Mouse (Mus musculus): ENCODE measurements at regions not wholly inside any gene's neighbourhood (a gene's known extent, or its start where the extent isn't known, plus 50 kb on each side); places are given as distances from the start of the nearest gene placed in this dataset.

DNA sequence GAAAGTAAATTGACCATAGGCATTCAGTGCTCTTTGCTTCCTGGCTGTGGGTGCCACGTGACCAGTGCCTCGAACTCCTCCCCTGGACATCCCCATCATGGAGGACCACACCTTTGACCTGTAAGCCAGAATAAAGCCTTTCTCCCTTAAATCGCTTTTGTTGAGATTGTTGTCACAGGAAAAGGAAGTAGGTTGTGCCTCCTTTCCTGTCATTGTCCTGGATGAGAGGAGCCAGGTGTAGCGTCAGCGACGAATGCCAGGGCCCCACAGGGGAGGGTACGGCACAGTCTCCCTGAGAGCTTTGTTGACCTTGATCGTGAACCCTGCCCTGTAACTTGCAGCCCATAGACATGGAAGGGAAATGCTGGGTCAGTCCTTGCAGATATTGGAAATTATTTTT lies 952.8 kb downstream of the 4930447A16Rik start:
- Histone ChIP-seq H3K36me3 (ENCODE audit: control insufficient read depth, insufficient read depth, low read length) (no peaks in the 10 kb centered on the region), H3K4me2 (ENCODE audit: low read depth, low read length) (no peak overlapping the region), H3K4me1 (ENCODE audit: control insufficient read depth, insufficient read depth, low read length) (peaks cover 20% of the 10 kb centered on the region), H3K4me3 (ENCODE audit: low read length) (no peak overlapping the region), H3K9me3 (ENCODE audit: control insufficient read depth, low read length) (no peaks in the 10 kb centered on the region), H3K9ac (ENCODE audit: low read depth, low read length) (no peak overlapping the region), H3K27me3 (replicated peaks; ENCODE audit: control insufficient read depth, insufficient read depth, low read length) (no peaks in the 10 kb centered on the region), H3K27ac (ENCODE audit: low read length) (no peak overlapping the region)
- ATAC-seq: no peak
- 59% methylated on average over 8 of the region's 8 CpGs for WGBS

DNA sequence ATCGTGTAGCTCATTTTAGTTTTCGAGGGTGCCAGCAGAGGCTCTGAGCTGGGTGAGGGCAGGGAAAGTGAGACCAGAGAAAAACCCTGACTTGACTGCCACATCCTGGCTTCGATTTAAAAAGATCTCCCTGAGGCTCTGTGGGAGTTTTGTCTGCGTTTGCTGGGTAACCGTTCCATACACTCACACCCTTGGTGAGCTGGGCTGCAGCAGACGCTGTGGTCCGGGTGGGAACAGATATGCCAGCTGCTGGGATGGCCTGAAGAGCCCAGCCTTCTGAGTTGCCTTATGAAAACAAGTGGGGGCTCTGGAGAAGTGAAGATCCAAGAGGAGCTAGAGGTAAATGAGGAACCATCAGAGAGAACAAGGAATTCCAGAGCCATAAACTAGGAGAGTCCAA lies 962.3 kb downstream of the 4930447A16Rik start:
- H3K27me3 ChIP-seq (replicated peaks; ENCODE audit: control insufficient read depth, insufficient read depth, low read length): no peaks in the 10 kb centered on the region
- ATAC-seq: no peak
- H3K9me3 ChIP-seq (ENCODE audit: control insufficient read depth, low read length): no peaks in the 10 kb centered on the region
- no peak overlapping the region for H3K27ac ChIP-seq (ENCODE audit: low read length)
- WGBS: 76% methylated on average over 7 of the region's 7 CpGs
- H3K9ac ChIP-seq (ENCODE audit: low read depth, low read length): no peak overlapping the region
- no peaks in the 10 kb centered on the region for H3K36me3 ChIP-seq (ENCODE audit: control insufficient read depth, insufficient read depth, low read length)
- H3K4me1 ChIP-seq (ENCODE audit: control insufficient read depth, insufficient read depth, low read length): peaks cover 31% of the 10 kb centered on the region
- H3K4me3 ChIP-seq (ENCODE audit: low read length): no peak overlapping the region
- no peak overlapping the region for H3K4me2 ChIP-seq (ENCODE audit: low read depth, low read length)

DNA sequence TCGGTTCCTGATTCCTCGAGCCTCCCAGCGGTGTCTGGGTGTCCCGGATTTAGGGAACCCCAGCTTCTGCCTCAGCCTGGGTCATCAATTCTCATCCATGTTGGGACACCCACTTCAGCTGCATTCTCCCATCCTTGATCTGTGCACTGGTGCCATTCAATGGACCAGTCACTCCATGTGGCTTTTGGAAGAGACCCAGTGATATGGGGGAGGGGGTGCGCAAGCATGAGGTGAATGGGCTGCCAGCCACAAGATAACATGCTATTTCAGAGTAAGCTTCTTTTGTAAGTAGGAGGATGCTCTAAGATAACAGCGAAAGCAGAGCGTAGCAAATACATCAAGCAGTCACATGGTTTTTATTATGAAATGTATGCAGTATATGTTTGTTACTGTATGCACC lies 963.1 kb downstream of the 4930447A16Rik start:
- Histone ChIP-seq H3K4me2 (ENCODE audit: low read depth, low read length) (no peak overlapping the region), H3K27me3 (replicated peaks; ENCODE audit: control insufficient read depth, insufficient read depth, low read length) (no peaks in the 10 kb centered on the region), H3K4me1 (ENCODE audit: control insufficient read depth, insufficient read depth, low read length) (peaks cover 33% of the 10 kb centered on the region), H3K36me3 (ENCODE audit: control insufficient read depth, insufficient read depth, low read length) (no peaks in the 10 kb centered on the region), H3K4me3 (ENCODE audit: low read length) (no peak overlapping the region), H3K27ac (ENCODE audit: low read length) (no peak overlapping the region), H3K9ac (ENCODE audit: low read depth, low read length) (no peak overlapping the region), H3K9me3 (ENCODE audit: control insufficient read depth, low read length) (no peaks in the 10 kb centered on the region)
- ATAC-seq: no peak
- 92% methylated on average over 7 of the region's 7 CpGs for WGBS

DNA sequence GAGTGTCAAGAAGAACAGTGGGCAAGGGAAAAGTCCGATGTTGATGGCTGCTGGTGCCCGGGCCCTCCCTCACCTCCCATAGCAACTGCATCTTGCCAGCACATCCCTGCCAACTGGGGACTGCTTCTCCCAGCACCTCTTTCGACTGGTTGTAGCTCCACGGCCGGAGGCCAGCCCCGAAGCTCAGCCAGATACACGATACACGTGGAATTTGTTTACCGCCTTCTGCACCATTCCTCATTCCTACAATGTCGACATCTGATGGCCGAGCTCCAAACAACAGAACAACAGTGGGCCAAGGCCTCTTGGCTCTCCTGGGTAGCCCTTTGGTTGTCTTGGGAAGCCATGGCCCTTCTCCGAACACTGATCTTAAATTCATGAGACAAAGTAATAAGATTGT lies 965.1 kb downstream of the 4930447A16Rik start:
- Histone ChIP-seq H3K4me1 (ENCODE audit: control insufficient read depth, insufficient read depth, low read length) (peaks cover 19% of the 10 kb centered on the region), H3K36me3 (ENCODE audit: control insufficient read depth, insufficient read depth, low read length) (no peaks in the 10 kb centered on the region), H3K27me3 (replicated peaks; ENCODE audit: control insufficient read depth, insufficient read depth, low read length) (no peaks in the 10 kb centered on the region), H3K9me3 (ENCODE audit: control insufficient read depth, low read length) (no peaks in the 10 kb centered on the region), H3K4me3 (ENCODE audit: low read length) (no peak overlapping the region), H3K27ac (ENCODE audit: low read length) (no peak overlapping the region), H3K4me2 (ENCODE audit: low read depth, low read length) (no peak overlapping the region), H3K9ac (ENCODE audit: low read depth, low read length) (no peak overlapping the region)
- ATAC-seq: no peak
- 87% methylated on average over 12 of the region's 12 CpGs for WGBS

DNA sequence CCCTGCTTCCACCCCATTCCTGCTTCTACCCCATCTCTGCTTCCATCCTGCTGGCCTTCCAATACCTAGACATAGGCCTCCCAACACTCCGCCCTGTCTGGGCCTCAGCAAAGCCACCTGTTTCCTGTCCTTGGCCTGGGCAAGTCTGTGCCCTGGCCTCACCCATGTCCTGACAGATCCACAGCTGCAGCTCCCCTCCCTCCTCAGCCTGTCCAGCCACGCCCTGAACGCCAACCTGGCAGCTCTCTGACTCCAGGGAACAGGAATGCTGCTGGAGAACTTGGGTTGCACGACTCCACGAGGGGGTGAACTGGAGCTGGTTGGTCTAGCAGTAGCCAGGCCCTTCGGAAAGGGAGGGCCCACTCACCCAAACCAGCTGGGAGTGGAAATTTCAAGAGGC lies 966.1 kb downstream of the 4930447A16Rik start:
- Histone ChIP-seq H3K36me3 (ENCODE audit: control insufficient read depth, insufficient read depth, low read length) (no peaks in the 10 kb centered on the region), H3K27me3 (replicated peaks; ENCODE audit: control insufficient read depth, insufficient read depth, low read length) (no peaks in the 10 kb centered on the region), H3K9ac (ENCODE audit: low read depth, low read length) (peak overlapping the region; percentile 40; the same call in 1 of the 2 replicates), H3K9me3 (ENCODE audit: control insufficient read depth, low read length) (no peaks in the 10 kb centered on the region), H3K4me1 (ENCODE audit: control insufficient read depth, insufficient read depth, low read length) (peaks cover 19% of the 10 kb centered on the region), H3K4me3 (ENCODE audit: low read length) (no peak overlapping the region), H3K4me2 (ENCODE audit: low read depth, low read length) (no peak overlapping the region), H3K27ac (ENCODE audit: low read length) (peak overlapping the region; percentile 84)
- WGBS: 46% methylated on average over 6 of the region's 6 CpGs
- peak; percentile 96 for ATAC-seq

DNA sequence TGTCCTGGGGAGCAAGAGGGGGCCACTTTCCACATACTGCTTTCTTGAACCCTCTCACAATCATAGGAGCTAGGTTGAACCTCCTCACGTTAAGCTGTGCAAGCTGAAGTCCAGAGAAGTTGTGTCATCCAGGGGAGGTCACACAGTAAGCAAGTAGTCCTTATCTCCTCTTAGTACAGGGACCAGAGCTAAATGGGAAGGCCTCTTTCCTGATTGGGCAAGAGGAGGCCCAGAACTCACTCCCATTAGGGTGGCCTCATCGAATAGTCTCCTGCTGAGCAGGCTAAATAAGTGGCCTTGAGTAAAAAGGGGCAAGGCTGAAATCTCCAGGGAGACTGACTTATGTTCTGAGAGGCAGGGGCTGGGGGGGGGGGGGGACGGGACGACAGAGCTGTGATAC lies 966.5 kb downstream of the 4930447A16Rik start:
- H3K4me3 ChIP-seq (ENCODE audit: low read length): no peak overlapping the region
- peak overlapping the region; percentile 40; the same call in 1 of the 2 replicates for H3K9ac ChIP-seq (ENCODE audit: low read depth, low read length)
- peak; percentile 85 for ATAC-seq
- peaks cover 19% of the 10 kb centered on the region for H3K4me1 ChIP-seq (ENCODE audit: control insufficient read depth, insufficient read depth, low read length)
- H3K27me3 ChIP-seq (replicated peaks; ENCODE audit: control insufficient read depth, insufficient read depth, low read length): no peaks in the 10 kb centered on the region
- H3K4me2 ChIP-seq (ENCODE audit: low read depth, low read length): no peak overlapping the region
- H3K27ac ChIP-seq (ENCODE audit: low read length): peak overlapping the region; percentile 84
- no peaks in the 10 kb centered on the region for H3K36me3 ChIP-seq (ENCODE audit: control insufficient read depth, insufficient read depth, low read length)
- WGBS: 17% methylated on average over 4 of the region's 4 CpGs
- H3K9me3 ChIP-seq (ENCODE audit: control insufficient read depth, low read length): no peaks in the 10 kb centered on the region

DNA sequence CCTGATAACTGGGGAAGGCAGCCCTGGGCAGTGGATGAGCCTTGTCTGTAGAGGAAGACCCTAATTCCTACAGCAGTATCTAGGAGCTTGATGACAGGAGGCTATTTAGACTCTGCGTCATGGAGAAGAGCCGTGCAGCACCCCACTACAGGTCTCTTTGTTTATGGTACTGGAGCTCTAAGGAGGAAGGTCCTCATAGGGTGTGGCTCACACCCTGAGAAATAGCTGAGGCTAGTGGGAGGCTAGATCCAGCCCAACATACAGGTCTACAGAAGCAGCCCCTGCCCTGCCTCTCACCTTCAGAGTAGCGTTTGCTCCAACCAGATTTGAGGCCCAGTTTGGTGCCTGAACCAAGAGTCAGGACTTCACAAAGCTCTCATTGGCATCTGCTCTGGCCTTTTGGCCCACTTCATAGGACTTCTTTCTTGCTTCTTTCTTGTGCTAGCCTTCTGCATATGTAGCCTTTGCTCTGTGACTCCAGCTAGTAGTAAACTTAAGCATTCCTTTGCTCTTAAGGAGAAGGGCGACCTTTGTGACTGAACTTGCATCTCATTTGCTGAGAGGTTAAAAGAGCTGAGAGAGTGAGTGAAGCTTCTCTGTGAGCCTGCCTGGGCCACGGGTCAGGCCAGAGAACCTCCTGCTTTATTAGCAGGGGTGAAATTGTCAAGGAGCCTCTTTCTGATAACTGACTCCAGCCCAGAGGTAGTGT lies 967.2 kb downstream of the 4930447A16Rik start:
- Histone ChIP-seq H3K4me3 (ENCODE audit: low read length) (no peak overlapping the region), H3K36me3 (ENCODE audit: control insufficient read depth, insufficient read depth, low read length) (no peaks in the 10 kb centered on the region), H3K27me3 (replicated peaks; ENCODE audit: control insufficient read depth, insufficient read depth, low read length) (no peaks in the 10 kb centered on the region), H3K9ac (ENCODE audit: low read depth, low read length) (no peak overlapping the region), H3K4me2 (ENCODE audit: low read depth, low read length) (no peak overlapping the region), H3K4me1 (ENCODE audit: control insufficient read depth, insufficient read depth, low read length) (peaks cover 19% of the 10 kb centered on the region), H3K27ac (ENCODE audit: low read length) (peak overlapping the region; percentile 84), H3K9me3 (ENCODE audit: control insufficient read depth, low read length) (no peaks in the 10 kb centered on the region)
- ATAC-seq: peak; percentile 35; the same call in 1 of the 2 replicates
- WGBS: 58% methylated on average over 5 of the region's 5 CpGs

DNA sequence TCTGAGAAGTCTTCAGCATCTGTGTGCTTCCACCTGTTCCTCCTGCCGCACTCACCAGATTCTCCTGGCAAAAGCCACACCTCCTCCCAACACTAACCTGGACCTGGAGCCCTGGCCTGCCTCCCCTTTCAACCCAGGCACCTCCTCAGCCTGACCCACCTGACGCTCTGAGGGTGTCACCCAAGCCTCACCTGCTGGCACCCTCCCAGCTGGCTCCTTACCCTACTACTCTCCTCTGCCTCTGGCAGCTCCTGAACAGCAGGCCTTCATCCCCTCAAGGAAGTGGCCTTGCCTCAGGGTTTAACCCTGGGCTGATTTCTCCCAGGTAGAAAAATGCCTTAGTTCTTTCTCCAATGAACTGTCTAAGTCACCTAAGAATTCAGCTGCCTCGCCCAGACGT lies 973.5 kb downstream of the 4930447A16Rik start:
- no peaks in the 10 kb centered on the region for H3K27me3 ChIP-seq (replicated peaks; ENCODE audit: control insufficient read depth, insufficient read depth, low read length)
- H3K4me3 ChIP-seq (ENCODE audit: low read length): no peak overlapping the region
- H3K4me1 ChIP-seq (ENCODE audit: control insufficient read depth, insufficient read depth, low read length): peaks cover 6% of the 10 kb centered on the region
- no peak overlapping the region for H3K27ac ChIP-seq (ENCODE audit: low read length)
- no peaks in the 10 kb centered on the region for H3K9me3 ChIP-seq (ENCODE audit: control insufficient read depth, low read length)
- peak; percentile 42; the same call in 1 of the 2 replicates for ATAC-seq
- no peaks in the 10 kb centered on the region for H3K36me3 ChIP-seq (ENCODE audit: control insufficient read depth, insufficient read depth, low read length)
- H3K9ac ChIP-seq (ENCODE audit: low read depth, low read length): no peak overlapping the region
- 76% methylated on average over 4 of the region's 4 CpGs for WGBS
- H3K4me2 ChIP-seq (ENCODE audit: low read depth, low read length): no peak overlapping the region

DNA sequence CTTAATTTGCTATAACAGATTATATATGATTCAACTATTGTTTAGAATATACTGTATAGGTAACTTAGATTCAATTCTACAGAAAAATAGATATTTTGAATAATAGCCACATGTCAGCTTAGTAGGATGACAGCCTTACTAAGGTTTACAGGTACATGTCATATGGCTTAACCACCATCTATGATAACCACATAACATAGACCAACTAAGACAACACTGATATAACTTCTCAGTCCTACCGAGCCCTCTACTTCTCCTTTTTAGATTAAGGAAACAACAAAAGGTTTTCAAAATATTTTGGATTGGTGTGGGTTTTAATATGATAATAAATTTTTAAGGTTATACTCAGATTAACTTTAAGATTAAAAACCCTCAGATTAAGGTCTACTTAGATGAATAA lies 977.4 kb downstream of the 4930447A16Rik start:
- Histone ChIP-seq H3K9ac (ENCODE audit: low read depth, low read length) (no peak overlapping the region), H3K4me1 (ENCODE audit: control insufficient read depth, insufficient read depth, low read length) (peaks cover 36% of the 10 kb centered on the region), H3K4me3 (ENCODE audit: low read length) (no peak overlapping the region), H3K27ac (ENCODE audit: low read length) (no peak overlapping the region), H3K9me3 (ENCODE audit: control insufficient read depth, low read length) (no peaks in the 10 kb centered on the region), H3K4me2 (ENCODE audit: low read depth, low read length) (no peak overlapping the region), H3K27me3 (replicated peaks; ENCODE audit: control insufficient read depth, insufficient read depth, low read length) (no peaks in the 10 kb centered on the region), H3K36me3 (ENCODE audit: control insufficient read depth, insufficient read depth, low read length) (no peaks in the 10 kb centered on the region)
- no peak for ATAC-seq
- 93% methylated on average over 1 of the region's 1 CpGs for WGBS

Data from intestine, embryonic 16.5 days (tissue).